Mouse (Mus musculus) left cerebral cortex, adult 11 months (tissue): ENCODE measurements around the gene Tns1.
"Not testable (repeated sequence)": the region's sequence is repeated elsewhere in the genome, so short reads cannot be mapped to it uniquely, and the experiment has no call there.

Experiments used
- DNase-seq: peaks from one replicate; pipeline ENCODE4 v3.0.0; 2022; ENCODE audit warnings: low spot score

The Tns1 gene

GRCm38 (mm10) chr1:74124021-74124981 is at the start of gene Tns1:
TSS of gene Tns1 (minus strand) at chr1:74124449.
- DNase-seq = no peak

- DNase-seq = no peak
Observed at GRCm38 (mm10) chr1:74172722-74173121, 48.5 kb upstream of the Tns1 start.

- no peak for DNase-seq
Observed at GRCm38 (mm10) chr1:74169721-74170120, 45.5 kb upstream of the Tns1 start.

GRCm38 (mm10) chr1:74167136-74167535 is 42.9 kb upstream of the Tns1 start:
- no peak for DNase-seq

GRCm38 (mm10) chr1:74160036-74160435 is 35.8 kb upstream of the Tns1 start:
- DNase-seq = no peak

GRCm38 (mm10) chr1:74159613-74160012 is 35.4 kb upstream of the Tns1 start:
- DNase-seq = not testable (repeated sequence)

GRCm38 (mm10) chr1:74156381-74156910 is 32.2 kb upstream of the Tns1 start:
- no peak for DNase-seq

GRCm38 (mm10) chr1:74155435-74156012 is 31.3 kb upstream of the Tns1 start:
- DNase-seq = no peak

GRCm38 (mm10) chr1:74153461-74154184 is 29.4 kb upstream of the Tns1 start, which contains the start of gene Cxcr2:
TSS of gene Cxcr2 (plus strand) at chr1:74153989.
- no peak for DNase-seq

GRCm38 (mm10) chr1:74151091-74151490 is 26.8 kb upstream of the Tns1 start:
- no peak for DNase-seq

GRCm38 (mm10) chr1:74150101-74150500 is 25.9 kb upstream of the Tns1 start:
- DNase-seq = no peak

GRCm38 (mm10) chr1:74149106-74149885 is 25.0 kb upstream of the Tns1 start:
- no peak for DNase-seq

- no peak for DNase-seq
Observed at GRCm38 (mm10) chr1:74141781-74142180, 17.5 kb upstream of the Tns1 start.

- no peak for DNase-seq
Observed at GRCm38 (mm10) chr1:74139415-74139814, 15.2 kb upstream of the Tns1 start.

- no peak for DNase-seq
Observed at GRCm38 (mm10) chr1:74135326-74135950, 11.2 kb upstream of the Tns1 start.

GRCm38 (mm10) chr1:74133954-74134353 is 9.7 kb upstream of the Tns1 start:
- no peak for DNase-seq

GRCm38 (mm10) chr1:74132011-74132410 is 7.8 kb upstream of the Tns1 start:
- DNase-seq = no peak

- no peak for DNase-seq
Observed at GRCm38 (mm10) chr1:74130883-74131659, 6.8 kb upstream of the Tns1 start.

GRCm38 (mm10) chr1:74124991-74125552 is 823 bp upstream of the Tns1 start, which contains the start of gene Rufy4:
TSS of gene Rufy4 (plus strand) at chr1:74125541.
- DNase-seq = peak; percentile 25

GRCm38 (mm10) chr1:74123215-74123614 is 1.0 kb downstream of the Tns1 start:
- no peak for DNase-seq
